8 mouse cellular contexts compared by ENCODE assay signal in genomic region chr19:12005376-12006360, GRCm38 (mm10). TPM values are rescaled to one million over a fixed set of nuclear protein-coding genes. Genes with fewer than 3 reads are reported as not detected.
DNase-seq lines count a peak whose midpoint lies in the region; ATAC-seq lines count a peak whose summit lies in the region.

No protein-coding gene starts in this region.

- peak overlapping the region; percentile 55 for H3K4me3 ChIP-seq in hindbrain, embryonic 12.5 days

- peak; percentile 90 for DNase-seq in MN1 (ENCODE audit: low spot score)
- DNase-seq in cerebellum, postnatal 10 days: peak; percentile 94 to 96
- DNase-seq in frontal cortex, postnatal 10 days (ENCODE audit: low spot score in 2 of 2): peak; percentile 68 to 84
- peak; percentile 84 to 94 for DNase-seq in layer of hippocampus, postnatal 14 days (ENCODE audit: low spot score in 2 of 2)
- DNase-seq in lung, postnatal 10 days: peak; percentile 86
- DNase-seq in ovary, postnatal 14 days (ENCODE audit: low spot score): peak; percentile 79
- peak; percentile 80 to 92 for DNase-seq in thymus, postnatal 10 days (ENCODE audit: low spot score in 2 of 2)

- H3K36me3 ChIP-seq in hindbrain, embryonic 12.5 days: no peaks in the 10 kb centered on the region

- H3K4me2 ChIP-seq in hindbrain, embryonic 12.5 days (replicated peaks): peak overlapping the region; percentile 66

- H3K27me3 ChIP-seq in hindbrain, embryonic 12.5 days: no peaks in the 10 kb centered on the region

- peak; percentile 80 for ATAC-seq in hindbrain, embryonic 12.5 days (ENCODE audit: low FRiP score)

- H3K4me1 ChIP-seq in hindbrain, embryonic 12.5 days: peaks cover 12% of the 10 kb centered on the region

- WGBS in hindbrain, embryonic 12.5 days: under 1% methylated on average over 41 of the region's 41 CpGs

- H3K9me3 ChIP-seq in hindbrain, embryonic 12.5 days (replicated peaks): no peaks in the 10 kb centered on the region

- H3K9ac ChIP-seq in hindbrain, embryonic 12.5 days: peak overlapping the region; percentile 59

- peak overlapping the region; percentile 62 for H3K27ac ChIP-seq in hindbrain, embryonic 12.5 days

RNA-seq across cellular contexts. Expression of gene Olfr1423, which starts 35.4 kb away (rescaled TPM):
- 0.04 TPM in 1 of 2 replicates, not detected in the other for polyA plus RNA-seq in hindbrain, embryonic 12.5 days (2016; fragmentation: Nextera tagmentation; extraction: Ambion mirVana)
- not detected for total RNA-seq in layer of hippocampus, postnatal 14 days (2021)

RNA-seq across cellular contexts. Expression of gene Osbp, which starts 39.9 kb away (rescaled TPM):
- 5.4 and 5.5 TPM in 2 replicates for polyA plus RNA-seq in hindbrain, embryonic 12.5 days (2016; fragmentation: Nextera tagmentation; extraction: Ambion mirVana)
- total RNA-seq in layer of hippocampus, postnatal 14 days (2021): 10 to 100 TPM; 54.8 to 56.2 TPM

RNA-seq across cellular contexts. Expression of gene Olfr1424, which starts 56.8 kb away (rescaled TPM):
- polyA plus RNA-seq in hindbrain, embryonic 12.5 days (2016; fragmentation: Nextera tagmentation; extraction: Ambion mirVana): not detected in 2 replicates
- total RNA-seq in layer of hippocampus, postnatal 14 days (2021): not detected

Comparison
In these comparisons a context has a peak if more than half of its experiments do, and no peak if none do; other contexts are left out.
1. Peak in every context shown above with its lines: DNase-seq, ATAC-seq, H3K4me3 ChIP-seq and H3K27ac ChIP-seq.